Mouse (Mus musculus) liver, embryonic 14.5 days (tissue): ENCODE measurements at regions not wholly inside any gene's neighbourhood (a gene's known extent, or its start where the extent isn't known, plus 50 kb on each side); places are given as distances from the start of the nearest gene placed in this dataset.
"Not testable (repeated sequence)": the region's sequence is repeated elsewhere in the genome, so short reads cannot be mapped to it uniquely, and the experiment has no call there.

Source experiments
- ATAC-seq: fragments of 200-750 bp; cut with Nextera tagmentation; 2 replicates; pipeline ENCODE4 v1.8.0; 2017; ENCODE audit warnings: moderate number of reproducible peaks, mild to moderate bottlenecking, moderate library complexity; ENCODE audit not compliant: insufficient read depth
- DNase-seq, 3 experiments: peaks; one replicate each; pipeline ENCODE4 v3.0.0-alpha.2; 2012 to 2013; ENCODE audit warnings: low read depth in 3 of 3, low spot score in 3 of 3
- H3K27ac ChIP-seq: fragments of 300-500 bp; sonication (generic); 2 replicates; pipeline ENCODE4 v1.5.1; 2014; ENCODE audit warnings: moderate library complexity, mild to moderate bottlenecking, control low read depth, inconsistent platforms
- H3K27me3 ChIP-seq: fragments of 300-500 bp; sonication (generic); 2 replicates; pipeline ENCODE4 v1.6.1; 2014; ENCODE audit warnings: mild to moderate bottlenecking, low read length, moderate library complexity; ENCODE audit not compliant: control insufficient read depth, insufficient read depth
- H3K36me3 ChIP-seq: fragments of 300-500 bp; sonication (generic); replicated peaks from 2 replicates; pipeline ENCODE4 v1.6.1; 2014; ENCODE audit warnings: low read depth; ENCODE audit not compliant: control insufficient read depth, insufficient read depth
- H3K4me1 ChIP-seq, 2 experiments: fragments of 200-500 bp in 1 of 2; fragments of 300-500 bp in 1 of 2; sonication (generic) in 1 of 2; replicated peaks; 2 replicates each; pipeline ENCODE4 v1.6.1; 2012 to 2014; ENCODE audit warnings: antibody characterized with exemption in 1 of 2, inconsistent platforms in 1 of 2, low read length in 1 of 2; ENCODE audit not compliant: control insufficient read depth in 2 of 2, insufficient read depth in 2 of 2
- H3K4me2 ChIP-seq: fragments of 300-500 bp; sonication (generic); 2 replicates; pipeline ENCODE4 v1.6.1; 2014; ENCODE audit warnings: low read depth, mild to moderate bottlenecking, control low read depth, moderate library complexity
- H3K4me3 ChIP-seq, 2 experiments: fragments of 200-500 bp in 1 of 2; fragments of 300-500 bp in 1 of 2; sonication (generic) in 1 of 2; 2 replicates each; pipeline ENCODE4 v1.5.1; 2012 to 2014; ENCODE audit warnings: low read depth in 2 of 2, low read length in 2 of 2, mild to moderate bottlenecking in 2 of 2, control low read depth in 1 of 2, inconsistent platforms in 1 of 2, moderate library complexity in 1 of 2; ENCODE audit not compliant: insufficient read depth in 1 of 2
- H3K9ac ChIP-seq: fragments of 300-500 bp; sonication (generic); replicated peaks from 2 replicates; pipeline ENCODE4 v1.6.1; 2014; ENCODE audit warnings: mild to moderate bottlenecking, control low read depth, moderate library complexity
- H3K9me3 ChIP-seq: fragments of 300-500 bp; sonication (generic); 2 replicates; pipeline ENCODE4 v1.6.1; 2016; ENCODE audit warnings: low read length, mixed read lengths; ENCODE audit not compliant: control insufficient read depth
- CTCF ChIP-seq: IDR thresholded peaks from 2 replicates; pipeline ENCODE4 v1.5.1; 2016; ENCODE audit warnings: antibody characterized with exemption, low read depth, control low read depth
- EP300 ChIP-seq: IDR thresholded peaks from 2 replicates; pipeline ENCODE4 v1.6.1; 2016; ENCODE audit warnings: antibody characterized with exemption, low read depth
- WGBS: fragments of 180-500 bp; shearing (Covaris S2); extraction: QIAGEN DNeasy Blood & Tissue Kit; methylation state at CpG from one replicate; pipeline ENCODE4 v1.1.7; 2014; ENCODE audit not compliant: insufficient replicate concordance; 5-methylcytosine and 5-hydroxymethylcytosine counted together

GRCm38 (mm10) chr8:30152921-30153320 lies 2705.5 kb downstream of the Poteg start:
- no peaks in the 10 kb centered on the region for H3K9me3 ChIP-seq
- no peaks in the 10 kb centered on the region for H3K27me3 ChIP-seq
- no peak for DNase-seq
- no peak overlapping the region for H3K9ac ChIP-seq
- ATAC-seq: no peak
- H3K4me1 ChIP-seq: no peaks in the 10 kb centered on the region
- TF ChIP-seq CTCF (no peak), EP300 (no peak)
- no peaks in the 10 kb centered on the region for H3K36me3 ChIP-seq
- H3K27ac ChIP-seq: no peak overlapping the region
- no peak overlapping the region for H3K4me3 ChIP-seq
- no peak overlapping the region for H3K4me2 ChIP-seq
- WGBS: 57% methylated on average over 4 of the region's 4 CpGs

GRCm38 (mm10) chr8:30171881-30172280 lies 2724.4 kb downstream of the Poteg start:
- no peak overlapping the region for H3K4me2 ChIP-seq
- no peaks in the 10 kb centered on the region for H3K4me1 ChIP-seq
- DNase-seq: no peak
- H3K4me3 ChIP-seq: no peak overlapping the region
- no peak overlapping the region for H3K9ac ChIP-seq
- H3K9me3 ChIP-seq: no peaks in the 10 kb centered on the region
- H3K27ac ChIP-seq: no peak overlapping the region
- 50% methylated on average over 1 of the region's 1 CpGs for WGBS
- H3K36me3 ChIP-seq: no peaks in the 10 kb centered on the region
- ATAC-seq: no peak
- TF ChIP-seq EP300: no peak
- no peak for TF ChIP-seq CTCF
- H3K27me3 ChIP-seq: no peaks in the 10 kb centered on the region

GRCm38 (mm10) chr8:30202746-30203145 lies 2755.3 kb downstream of the Poteg start:
- not testable (repeated sequence) for H3K9ac ChIP-seq, H3K4me1 ChIP-seq, H3K4me3 ChIP-seq, H3K27ac ChIP-seq, H3K4me2 ChIP-seq, H3K36me3 ChIP-seq, H3K9me3 ChIP-seq, DNase-seq, ATAC-seq, H3K27me3 ChIP-seq

- Histone ChIP-seq H3K4me3 (no peak overlapping the region), H3K9ac (no peak overlapping the region), H3K27me3 (no peaks in the 10 kb centered on the region), H3K27ac (no peak overlapping the region), H3K9me3 (no peaks in the 10 kb centered on the region), H3K4me1 (no peaks in the 10 kb centered on the region), H3K4me2 (no peak overlapping the region), H3K36me3 (no peaks in the 10 kb centered on the region)
- no peak for ATAC-seq
- WGBS: 76% methylated on average over 5 of the region's 5 CpGs
- no peak for TF ChIP-seq CTCF
- TF ChIP-seq EP300: no peak
- DNase-seq: no peak
Measured at GRCm38 (mm10) chr8:30227354-30227753, 2779.9 kb downstream of the Poteg start.

GRCm38 (mm10) chr8:30233266-30233665 lies 2785.8 kb downstream of the Poteg start:
- Histone ChIP-seq H3K9ac (no peak overlapping the region), H3K27me3 (no peaks in the 10 kb centered on the region), H3K4me2 (no peak overlapping the region), H3K9me3 (no peaks in the 10 kb centered on the region), H3K27ac (no peak overlapping the region), H3K36me3 (no peaks in the 10 kb centered on the region), H3K4me1 (no peaks in the 10 kb centered on the region), H3K4me3 (no peak overlapping the region)
- WGBS: 43% methylated on average over 1 of the region's 1 CpGs
- ATAC-seq: no peak
- TF ChIP-seq CTCF (no peak), EP300 (no peak)
- no peak for DNase-seq

- no peak overlapping the region for H3K9ac ChIP-seq
- ATAC-seq: no peak
- H3K27ac ChIP-seq: no peak overlapping the region
- no peaks in the 10 kb centered on the region for H3K27me3 ChIP-seq
- H3K4me3 ChIP-seq: no peak overlapping the region
- H3K4me1 ChIP-seq: no peaks in the 10 kb centered on the region
- no peaks in the 10 kb centered on the region for H3K9me3 ChIP-seq
- no peaks in the 10 kb centered on the region for H3K36me3 ChIP-seq
- WGBS: 58% methylated on average over 3 of the region's 3 CpGs
- H3K4me2 ChIP-seq: no peak overlapping the region
- no peak for DNase-seq
- no peak for TF ChIP-seq EP300
- no peak for TF ChIP-seq CTCF
Measured at GRCm38 (mm10) chr8:30251797-30252196, 2804.3 kb downstream of the Poteg start.
